Mouse (Mus musculus) hindbrain, embryonic 11.5 days (tissue): ENCODE results near the gene Aff1. TPM values are rescaled to one million over a fixed set of nuclear protein-coding genes. Genes with fewer than 3 reads are reported as not detected.

ENCODE experiments used
- ATAC-seq: fragments of 200-750 bp; cut with Nextera tagmentation; 2 replicates; pipeline ENCODE4 v1.8.0; 2017; ENCODE audit warnings: mild to moderate bottlenecking, moderate TSS enrichment, moderate library complexity; ENCODE audit not compliant: low FRiP score
- DNase-seq: peaks from one replicate; pipeline ENCODE4 v3.0.0-alpha.2; 2015; ENCODE audit warnings: low spot score
- H3K27ac ChIP-seq: fragments of 300-500 bp; sonication (generic); 2 replicates; pipeline ENCODE4 v1.5.1; 2014; ENCODE audit warnings: mild to moderate bottlenecking, low read depth, low read length
- H3K27me3 ChIP-seq: fragments of 300-500 bp; sonication (generic); 2 replicates; pipeline ENCODE4 v1.6.1; 2014; ENCODE audit warnings: mild to moderate bottlenecking, low read length, moderate library complexity, mixed read lengths; ENCODE audit not compliant: control insufficient read depth, insufficient read depth
- H3K36me3 ChIP-seq: fragments of 300-500 bp; sonication (generic); 2 replicates; pipeline ENCODE4 v1.6.1; 2014; ENCODE audit warnings: mild to moderate bottlenecking, low read length, moderate library complexity, mixed read lengths; ENCODE audit not compliant: control insufficient read depth, insufficient read depth
- H3K4me1 ChIP-seq: fragments of 300-500 bp; sonication (generic); replicated peaks from 2 replicates; pipeline ENCODE4 v1.6.1; 2014; ENCODE audit warnings: low read length, mixed read lengths; ENCODE audit not compliant: control insufficient read depth, insufficient read depth
- H3K4me2 ChIP-seq: fragments of 300-500 bp; sonication (generic); replicated peaks from 2 replicates; pipeline ENCODE4 v1.6.1; 2014; ENCODE audit warnings: mild to moderate bottlenecking, low read depth, low read length
- H3K4me3 ChIP-seq: fragments of 300-500 bp; sonication (generic); 2 replicates; pipeline ENCODE4 v1.5.1; 2014; ENCODE audit warnings: low read depth, low read length
- H3K9ac ChIP-seq: fragments of 300-500 bp; sonication (generic); 2 replicates; pipeline ENCODE4 v1.6.1; 2014; ENCODE audit warnings: low read depth, low read length
- H3K9me3 ChIP-seq: fragments of 300-500 bp; sonication (generic); 2 replicates; pipeline ENCODE4 v1.6.1; 2016; ENCODE audit warnings: low read length; ENCODE audit not compliant: control insufficient read depth
- WGBS: fragments of 180-500 bp; shearing (Covaris S2); extraction: QIAGEN DNeasy Blood & Tissue Kit; methylation state at CpG from one replicate; pipeline ENCODE4 v1.1.7; 2014; 5-methylcytosine and 5-hydroxymethylcytosine counted together
- polyA plus RNA-seq: library from polyadenylated mRNA; unstranded; fragments of >200 nt; fragmentation: Nextera tagmentation; extraction: Ambion mirVana; gene quantifications from 2 replicates; pipeline ENCODE4 v1.2.1, GENCODE M21; 2014

The Aff1 gene
- polyA plus RNA-seq, 1 experiment from 2014 or later = 7.0 TPM

DNA sequence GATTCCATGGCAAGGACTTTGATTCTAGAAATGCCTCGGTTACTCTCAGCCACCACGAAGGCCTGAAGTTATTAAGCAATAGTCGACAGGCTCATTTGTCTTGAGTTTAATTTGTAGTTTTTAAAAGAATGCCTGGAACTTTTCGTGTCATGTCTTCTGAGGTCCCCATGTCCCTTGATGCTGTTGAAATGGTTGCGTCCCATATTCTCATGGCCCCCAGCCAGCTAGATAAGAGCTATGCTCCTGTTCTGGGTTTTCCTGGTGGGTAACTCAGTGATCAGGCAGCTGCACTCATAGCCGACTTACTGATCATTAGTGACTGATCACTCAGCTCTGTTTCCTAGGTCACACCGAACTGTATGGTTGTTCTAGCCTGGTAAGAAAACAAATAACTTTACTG lies 69.6 kb downstream of the Aff1 start:
- Histone ChIP-seq H3K4me1 (peaks cover 7% of the 10 kb centered on the region; the same call in 1 of the 2 replicates), H3K9me3 (0 out of 2 replicates have a peak, but pooled peaks cover 3% of the 10 kb centered on the region), H3K4me2 (no peak overlapping the region), H3K36me3 (no peaks in the 10 kb centered on the region), H3K9ac (no peak overlapping the region), H3K27ac (no peak overlapping the region), H3K27me3 (no peaks in the 10 kb centered on the region), H3K4me3 (no peak overlapping the region)
- ATAC-seq = no peak
- 79% methylated on average over 7 of the region's 7 CpGs for WGBS
- no peak for DNase-seq

DNA sequence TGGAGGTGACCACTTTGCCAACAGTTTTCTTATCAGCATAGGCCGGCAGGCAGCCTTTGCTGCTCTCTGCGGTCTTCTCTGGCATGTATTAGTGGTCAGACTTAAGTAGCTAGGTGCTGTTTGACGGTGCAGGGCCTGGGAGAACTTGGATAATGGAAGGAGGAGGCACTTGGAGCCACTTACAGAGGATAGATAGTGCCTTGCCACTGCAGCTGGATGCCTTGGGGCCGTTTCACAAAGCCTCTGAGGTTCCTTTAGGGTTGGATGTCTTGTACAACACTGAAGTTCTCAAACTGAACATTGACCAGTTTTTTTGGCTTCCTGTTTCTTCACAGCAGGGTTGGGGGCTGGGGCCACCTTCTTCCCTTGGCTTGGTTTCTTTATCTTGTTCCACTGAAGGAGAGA lies 70.7 kb downstream of the Aff1 start:
- Histone ChIP-seq H3K4me3 (no peak overlapping the region), H3K27me3 (no peaks in the 10 kb centered on the region), H3K9me3 (0 out of 2 replicates have a peak, but pooled peaks cover 3% of the 10 kb centered on the region), H3K4me2 (no peak overlapping the region), H3K27ac (no peak overlapping the region; the same call in 1 of the 2 replicates), H3K4me1 (peaks cover 7% of the 10 kb centered on the region; the same call in 1 of the 2 replicates), H3K9ac (no peak overlapping the region), H3K36me3 (no peaks in the 10 kb centered on the region)
- WGBS = 82% methylated on average over 4 of the region's 4 CpGs
- DNase-seq (no peak), ATAC-seq (no peak)

DNA sequence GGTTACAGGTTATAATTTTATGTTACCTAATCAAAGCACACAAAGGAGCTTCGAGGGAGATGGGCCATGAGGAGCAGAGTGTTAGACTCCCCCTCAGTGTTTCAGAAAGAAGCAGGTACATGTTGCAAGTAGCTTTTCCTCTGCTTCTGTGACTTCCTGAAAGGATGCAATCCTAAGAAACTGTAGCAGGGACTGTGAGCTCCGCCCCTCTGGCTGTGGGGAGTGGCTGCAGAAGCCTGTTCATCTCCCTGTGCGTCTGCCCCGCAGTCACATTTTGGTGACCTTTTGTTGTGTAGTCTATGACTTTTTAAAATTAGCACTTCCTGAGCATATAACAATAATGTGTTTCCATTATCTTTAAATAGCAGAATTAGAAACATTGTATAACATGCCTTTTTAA lies 73.2 kb downstream of the Aff1 start:
- Histone ChIP-seq H3K9me3 (0 out of 2 replicates have a peak, but pooled peaks cover 3% of the 10 kb centered on the region), H3K27me3 (no peaks in the 10 kb centered on the region)
- WGBS = 95% methylated on average over 4 of the region's 4 CpGs

GRCm38 (mm10) chr5:103765758-103766431 lies 73.7 kb downstream of the Aff1 start:
- WGBS = 97% methylated on average over 2 of the region's 2 CpGs
- no peak overlapping the region for H3K27ac ChIP-seq

More for the DNA sequence above, 73.2 kb downstream of the Aff1 start:
- Histone ChIP-seq H3K4me3 (no peak overlapping the region), H3K4me1 (peaks cover 6% of the 10 kb centered on the region; the same call in 1 of the 2 replicates), H3K4me2 (no peak overlapping the region), H3K9ac (no peak overlapping the region), H3K36me3 (no peaks in the 10 kb centered on the region), H3K27ac (no peak overlapping the region)
- ATAC-seq = no peak
- DNase-seq = no peak

GRCm38 (mm10) chr5:103766432-103766815 lies 74.2 kb downstream of the Aff1 start:
- Histone ChIP-seq H3K27me3 (no peaks in the 10 kb centered on the region), H3K27ac (no peak overlapping the region), H3K36me3 (no peaks in the 10 kb centered on the region), H3K4me3 (no peak overlapping the region), H3K4me1 (0 out of 2 replicates have a peak, but pooled peaks cover 1% of the 10 kb centered on the region), H3K4me2 (no peak overlapping the region), H3K9ac (no peak overlapping the region), H3K9me3 (0 out of 2 replicates have a peak, but pooled peaks cover 3% of the 10 kb centered on the region)
- no peak for DNase-seq
- ATAC-seq = no peak
- WGBS = 94% methylated on average over 4 of the region's 4 CpGs

More at GRCm38 (mm10) chr5:103765758-103766431, 73.7 kb downstream of the Aff1 start:
- Histone ChIP-seq H3K4me3 (no peak overlapping the region), H3K4me1 (peaks cover under 1% of the 10 kb centered on the region; the same call in 1 of the 2 replicates), H3K9ac (no peak overlapping the region), H3K4me2 (no peak overlapping the region), H3K27me3 (no peaks in the 10 kb centered on the region), H3K36me3 (no peaks in the 10 kb centered on the region), H3K9me3 (0 out of 2 replicates have a peak, but pooled peaks cover 3% of the 10 kb centered on the region)
- no peak for DNase-seq
- ATAC-seq = no peak

GRCm38 (mm10) chr5:103768961-103769360 lies 76.8 kb downstream of the Aff1 start:
- H3K9me3 ChIP-seq = 0 out of 2 replicates have a peak, but pooled peaks cover 3% of the 10 kb centered on the region
- ATAC-seq (no peak), DNase-seq (no peak)
- no peak overlapping the region for H3K27ac ChIP-seq
- H3K36me3 ChIP-seq = no peaks in the 10 kb centered on the region
- peaks cover 8% of the 10 kb centered on the region for H3K4me1 ChIP-seq
- H3K27me3 ChIP-seq = no peaks in the 10 kb centered on the region
- 92% methylated on average over 3 of the region's 3 CpGs for WGBS
- no peak overlapping the region for H3K9ac ChIP-seq
- H3K4me3 ChIP-seq = no peak overlapping the region
- H3K4me2 ChIP-seq = no peak overlapping the region

DNA sequence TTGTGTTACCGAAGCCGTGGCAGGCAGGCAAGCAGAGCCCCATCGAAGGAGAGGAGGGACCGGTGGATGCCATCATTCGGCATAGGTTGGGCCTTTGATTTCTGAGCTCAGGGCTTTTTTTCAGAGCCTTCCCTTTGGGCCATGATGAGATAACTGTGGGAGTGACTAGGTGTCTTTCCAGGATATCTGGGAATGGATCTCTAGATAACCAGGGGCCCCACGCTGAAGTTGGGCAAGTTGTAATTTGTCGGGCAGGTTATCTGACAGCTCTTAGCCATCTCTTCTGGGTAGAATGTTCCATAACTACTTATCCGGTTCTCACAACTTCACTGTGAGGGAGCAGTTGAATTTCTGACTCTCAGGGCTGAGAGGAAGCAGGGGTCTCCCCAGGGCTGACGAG lies 77.5 kb downstream of the Aff1 start:
- 0 out of 2 replicates have a peak, but pooled peaks cover 3% of the 10 kb centered on the region for H3K9me3 ChIP-seq
- H3K36me3 ChIP-seq = no peaks in the 10 kb centered on the region
- 90% methylated on average over 9 of the region's 9 CpGs for WGBS
- H3K27ac ChIP-seq = no peak overlapping the region
- no peak overlapping the region for H3K4me3 ChIP-seq
- H3K27me3 ChIP-seq = no peaks in the 10 kb centered on the region
- no peak overlapping the region for H3K9ac ChIP-seq
- H3K4me1 ChIP-seq = peaks cover 8% of the 10 kb centered on the region
- ATAC-seq (no peak), DNase-seq (no peak)
- no peak overlapping the region for H3K4me2 ChIP-seq

DNA sequence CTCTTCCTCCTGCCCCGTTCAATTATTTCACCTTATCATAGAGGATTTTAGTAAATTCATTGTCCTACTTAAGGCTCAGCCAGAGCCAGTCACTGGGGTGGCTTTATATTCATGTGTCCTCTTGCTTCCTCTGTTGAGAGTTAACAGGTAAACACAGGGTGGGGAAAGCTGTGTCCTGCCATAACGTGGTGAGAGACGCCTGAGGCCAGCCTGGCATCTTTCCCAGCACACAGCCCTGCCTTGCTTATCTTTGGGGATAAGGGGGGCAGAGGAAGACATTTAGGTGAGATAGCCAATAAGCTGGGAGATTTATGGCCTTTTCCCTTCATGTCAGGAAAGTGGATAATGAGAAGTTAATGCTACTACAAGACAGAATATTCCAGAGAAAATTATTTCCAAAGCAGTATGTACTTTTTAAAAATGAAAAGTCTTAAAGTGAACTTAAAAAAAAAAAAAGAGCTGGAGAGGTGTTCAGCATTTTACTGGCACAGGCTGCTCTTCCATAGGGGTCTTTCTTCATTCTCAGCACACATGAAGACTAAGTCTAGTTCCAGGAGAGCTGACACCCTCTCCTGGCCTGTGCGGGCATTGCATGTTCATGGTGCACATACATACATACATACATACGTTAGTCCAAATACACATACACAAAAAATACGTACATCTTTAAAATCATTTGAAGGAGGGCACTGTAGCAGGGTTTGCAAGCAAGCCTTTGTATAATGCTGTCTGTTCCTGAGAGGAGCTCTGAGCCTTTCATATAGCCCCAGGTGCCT lies 78.5 kb downstream of the Aff1 start:
- Histone ChIP-seq H3K9me3 (0 out of 2 replicates have a peak, but pooled peaks cover 3% of the 10 kb centered on the region), H3K27ac (no peak overlapping the region; the same call in 1 of the 2 replicates), H3K4me3 (no peak overlapping the region), H3K4me1 (peaks cover 8% of the 10 kb centered on the region), H3K27me3 (no peaks in the 10 kb centered on the region), H3K4me2 (no peak overlapping the region), H3K9ac (no peak overlapping the region), H3K36me3 (no peaks in the 10 kb centered on the region)
- ATAC-seq (no peak), DNase-seq (no peak)
- WGBS = 85% methylated on average over 6 of the region's 6 CpGs
